Mouse (Mus musculus) gonadal fat pad, adult 2 months (tissue): Measurements from ENCODE around the gene BC049352. TPM values are rescaled to one million over a fixed set of nuclear protein-coding genes. Genes with fewer than 3 reads are reported as not detected.

Experiments
- DNase-seq: peaks from one replicate; pipeline ENCODE4 v3.0.0-alpha.2; 2012; ENCODE audit warnings: low read depth
- polyA plus RNA-seq: library from polyadenylated mRNA; depleted of rRNA; stranded (reverse); fragments of >200 nt; gene quantifications from 2 replicates; pipeline ENCODE4 v1.2.3, GENCODE M21; 2012; rRNA removed

BC049352 gene
- polyA plus RNA-seq, result 0.18 and 0.37 TPM in 2 replicates

DNA sequence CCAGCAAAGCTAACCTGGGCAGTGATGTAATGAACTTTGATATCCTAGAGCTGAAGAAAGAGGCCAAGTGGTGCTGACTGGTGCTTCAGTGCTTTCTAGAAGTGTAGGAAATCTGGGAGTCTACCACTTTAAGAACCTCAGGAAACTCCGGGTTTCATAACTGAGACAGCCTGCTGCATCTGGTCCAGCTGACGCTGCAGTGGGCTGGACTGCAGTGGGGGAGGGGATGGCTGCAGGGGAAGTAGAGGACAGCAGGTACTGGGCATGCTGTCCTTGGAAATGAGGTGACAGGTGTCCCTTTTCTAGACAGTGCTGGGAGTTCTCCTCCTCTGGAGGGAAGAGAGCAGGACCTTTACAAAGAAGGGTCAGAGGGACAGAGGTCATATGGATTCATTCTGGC is at the start of gene BC049352:
BC049352 (plus strand) TSS at position 238 of the 400 bp plus-strand sequence.
- no peak for DNase-seq

- DNase-seq, result no peak
Observed at GRCm38 (mm10) chr9:45133484-45134310, 48.1 kb upstream of the BC049352 start.

- DNase-seq, result no peak
Observed at GRCm38 (mm10) chr9:45136442-45137169, 45.2 kb upstream of the BC049352 start.

DNA sequence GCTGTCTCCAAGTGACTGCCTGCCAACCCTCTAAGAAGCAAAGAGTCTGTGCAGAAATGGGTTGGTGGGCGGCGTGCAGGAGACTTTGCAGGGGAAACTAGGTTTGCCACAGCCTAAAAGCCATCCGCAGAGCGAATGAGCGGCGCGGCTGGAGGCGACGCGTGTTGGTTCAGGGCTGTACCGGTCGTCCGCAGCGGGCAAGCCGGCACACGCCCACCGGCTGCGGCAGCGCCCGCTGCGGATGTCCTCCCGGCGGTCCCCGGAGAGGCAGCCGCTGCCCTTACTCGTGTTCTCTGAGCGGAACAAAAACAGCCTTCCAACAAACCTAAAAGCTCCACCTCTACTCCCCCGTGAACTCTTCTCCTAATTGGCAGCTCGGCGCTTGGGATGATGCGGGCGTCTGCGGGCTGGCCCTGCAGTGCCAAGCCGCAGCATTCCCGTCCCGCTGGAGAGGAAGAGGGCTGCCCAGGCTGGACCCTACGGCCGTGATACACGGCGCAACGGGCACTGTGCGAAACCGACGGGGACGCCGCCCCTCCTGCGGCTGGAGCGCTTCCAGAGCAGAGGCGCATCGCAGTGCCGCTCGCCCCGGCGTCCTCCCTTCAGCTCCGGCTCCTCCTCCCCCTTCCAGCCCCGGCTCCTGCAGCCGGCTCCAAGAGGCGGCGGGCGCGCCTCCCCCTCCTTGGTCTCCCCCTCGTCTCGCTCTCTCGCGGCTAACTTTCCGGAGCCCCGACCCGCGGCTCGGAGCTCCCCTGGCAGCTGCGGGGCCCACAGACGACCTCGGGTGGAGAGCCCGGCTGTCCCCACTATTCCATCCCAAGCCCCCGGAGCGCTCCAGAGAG is 43.4 kb upstream of the BC049352 start, which contains the start of gene Scn4b:
Scn4b (plus strand) TSS at position 205 of the 842 bp plus-strand sequence.
- no peak for DNase-seq

GRCm38 (mm10) chr9:45139082-45139481 is 42.7 kb upstream of the BC049352 start:
- DNase-seq, result no peak

- no peak for DNase-seq
Observed at GRCm38 (mm10) chr9:45140945-45141344, 40.9 kb upstream of the BC049352 start.

- no peak for DNase-seq
Observed at GRCm38 (mm10) chr9:45142686-45143085, 39.1 kb upstream of the BC049352 start.

- DNase-seq, result no peak
Observed at GRCm38 (mm10) chr9:45145533-45146266, 36.1 kb upstream of the BC049352 start.

GRCm38 (mm10) chr9:45146267-45146597 is 35.6 kb upstream of the BC049352 start:
- DNase-seq, result no peak

GRCm38 (mm10) chr9:45150933-45151332 is 30.9 kb upstream of the BC049352 start:
- no peak for DNase-seq

DNA sequence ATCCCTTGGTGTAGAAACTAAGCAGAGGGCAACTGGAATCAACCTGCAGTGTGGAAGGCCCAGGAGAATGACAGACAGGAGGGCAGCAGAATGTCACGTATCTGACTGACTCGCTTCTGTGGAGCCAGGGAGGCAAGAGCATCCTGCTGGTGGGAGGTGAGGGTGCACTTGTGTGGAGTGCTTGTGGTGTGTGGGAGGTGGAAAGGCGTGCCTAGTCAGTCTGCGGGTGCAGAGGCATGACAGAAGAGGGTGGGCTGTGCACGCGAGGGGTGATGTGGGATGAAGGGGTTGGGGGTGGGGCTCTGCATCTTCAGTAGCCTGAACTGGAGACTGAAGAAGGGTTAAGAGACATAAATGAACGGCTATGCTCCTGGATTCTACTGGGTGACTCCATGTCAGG is 28.4 kb upstream of the BC049352 start:
- DNase-seq, result no peak

GRCm38 (mm10) chr9:45167903-45168302 is 13.9 kb upstream of the BC049352 start:
- no peak for DNase-seq

- no peak for DNase-seq
Observed at GRCm38 (mm10) chr9:45170150-45170549, 11.7 kb upstream of the BC049352 start.

DNA sequence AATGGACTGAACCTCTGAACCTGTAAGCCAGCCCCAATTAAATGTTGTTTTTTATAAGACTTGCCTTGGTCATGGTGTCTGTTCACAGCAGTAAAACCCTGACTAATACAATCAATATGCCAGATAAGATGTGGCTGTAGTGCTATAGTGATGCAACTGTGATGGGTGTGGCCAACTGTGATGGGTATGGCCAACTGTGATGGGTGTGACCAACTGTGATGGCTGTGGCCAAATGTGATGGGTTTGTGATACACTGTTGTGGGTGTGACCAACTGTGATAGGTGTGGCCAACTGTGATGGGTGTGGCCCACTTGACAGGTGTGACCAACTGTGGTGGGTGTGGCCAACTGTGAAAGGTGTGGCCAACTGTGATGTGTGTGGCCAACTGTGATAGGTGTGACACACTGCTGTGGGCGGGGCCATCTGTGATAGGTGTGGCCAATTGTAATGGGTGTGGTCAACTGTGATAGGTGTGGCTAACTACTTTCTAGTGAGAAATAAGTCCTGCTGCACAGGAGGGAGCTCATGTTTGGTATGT is 10.7 kb upstream of the BC049352 start:
- DNase-seq, result no peak

- no peak for DNase-seq
Observed at GRCm38 (mm10) chr9:45173475-45173874, 8.3 kb upstream of the BC049352 start.

- no peak for DNase-seq
Observed at GRCm38 (mm10) chr9:45179282-45179681, 2.5 kb upstream of the BC049352 start.

GRCm38 (mm10) chr9:45182521-45182920 is 714 bp downstream of the BC049352 start:
- DNase-seq, result no peak

- DNase-seq, result no peak
Observed at GRCm38 (mm10) chr9:45183266-45183665, 1.5 kb downstream of the BC049352 start.

- DNase-seq, result no peak
Observed at GRCm38 (mm10) chr9:45185250-45185649, 3.4 kb downstream of the BC049352 start.

DNA sequence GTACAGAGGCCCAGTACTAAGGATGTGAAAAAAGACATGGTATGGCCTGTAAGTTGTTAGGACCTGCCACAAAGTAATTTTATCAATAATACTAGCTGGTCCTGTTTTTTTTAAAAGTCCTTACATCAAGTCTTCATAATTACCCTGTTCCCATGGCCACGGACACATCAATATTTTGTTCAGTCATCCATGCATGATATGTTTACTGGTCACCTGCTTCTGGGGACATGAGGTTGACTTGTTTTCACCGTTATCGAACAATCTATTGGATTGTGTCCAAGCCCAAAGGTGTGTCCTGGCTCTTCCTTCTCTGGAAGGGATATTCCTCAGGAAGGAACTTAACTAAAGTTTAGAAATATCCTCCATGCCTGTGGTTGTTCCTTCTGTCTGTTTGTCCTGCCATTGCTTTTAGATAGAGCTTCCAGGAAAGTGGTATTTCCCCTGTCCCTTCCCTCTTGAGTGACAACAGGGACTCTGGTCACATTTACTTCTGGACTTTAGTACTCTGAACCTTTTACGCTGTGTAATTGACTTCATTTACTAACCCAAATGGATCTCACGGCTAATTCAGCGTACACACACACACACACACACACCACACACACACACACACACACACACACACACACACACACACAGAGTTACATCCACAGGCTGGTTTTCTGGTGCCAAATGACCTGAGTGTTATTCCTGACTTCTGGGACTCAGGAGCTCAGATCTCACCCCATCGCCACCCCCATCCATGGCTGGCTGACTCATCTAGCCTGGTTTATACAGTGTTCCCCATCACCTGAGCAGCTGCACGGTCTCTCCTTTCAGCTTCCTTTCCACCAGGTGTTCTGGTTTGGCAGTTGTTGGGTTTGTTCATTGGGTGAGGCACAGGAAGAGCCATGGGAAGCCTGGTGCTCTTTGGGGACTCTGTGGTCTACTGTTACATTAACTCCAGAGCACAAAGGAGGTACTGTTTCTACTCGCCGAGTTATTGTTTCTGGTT is 7.1 kb downstream of the BC049352 start:
- no peak for DNase-seq
